Mouse (Mus musculus) thymus, postnatal 0 days (tissue): ENCODE data around the gene Nacc1. TPM values are rescaled to one million over a fixed set of nuclear protein-coding genes. Genes with fewer than 3 reads are reported as not detected.

Source experiments
- DNase-seq: peaks from one replicate; pipeline ENCODE4 v3.0.0-alpha.2; 2015; ENCODE audit warnings: low spot score
- polyA plus RNA-seq: library from polyadenylated mRNA; unstranded; fragments of >200 nt; fragmentation: Nextera tagmentation; extraction: Ambion mirVana; gene quantifications from 2 replicates; pipeline ENCODE4 v1.2.1, GENCODE M21; 2015

Gene Nacc1
- polyA plus RNA-seq, 1 experiment from 2014 or later: 12.1 TPM

GRCm38 (mm10) chr8:84663483-84664327 lies 24.0 kb downstream of the Nacc1 start:
- DNase-seq: peak; percentile 92

- peak; percentile 90 for DNase-seq
Measured at GRCm38 (mm10) chr8:84662581-84663065, 25.0 kb downstream of the Nacc1 start, which contains the start of gene Ier2. Gene Ier2 (minus strand): TSS chr8:84662852.

- DNase-seq: peak; percentile 69
Measured at GRCm38 (mm10) chr8:84661961-84662571, 25.6 kb downstream of the Nacc1 start.

DNA sequence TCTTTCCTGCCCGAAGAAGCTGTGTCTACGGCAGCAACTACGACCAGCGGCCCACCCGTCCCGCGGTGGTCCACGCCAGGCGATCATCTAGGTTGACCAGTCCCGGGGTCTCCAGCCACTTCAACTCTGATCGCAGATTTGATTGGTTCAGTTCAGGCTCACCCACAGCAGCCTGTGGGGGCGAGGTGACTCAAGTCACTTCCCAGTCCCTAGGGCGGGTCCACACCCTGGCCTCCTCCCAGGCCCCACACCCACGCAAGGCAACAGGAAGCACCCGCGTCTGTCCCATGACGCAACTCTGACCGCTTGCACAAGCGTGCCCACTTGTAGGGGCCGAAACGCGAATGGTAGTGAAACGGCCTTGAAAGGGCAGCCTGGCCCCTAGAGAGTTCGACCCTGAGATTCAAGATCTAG lies 26.2 kb downstream of the Nacc1 start:
- DNase-seq: peak; percentile 54

DNA sequence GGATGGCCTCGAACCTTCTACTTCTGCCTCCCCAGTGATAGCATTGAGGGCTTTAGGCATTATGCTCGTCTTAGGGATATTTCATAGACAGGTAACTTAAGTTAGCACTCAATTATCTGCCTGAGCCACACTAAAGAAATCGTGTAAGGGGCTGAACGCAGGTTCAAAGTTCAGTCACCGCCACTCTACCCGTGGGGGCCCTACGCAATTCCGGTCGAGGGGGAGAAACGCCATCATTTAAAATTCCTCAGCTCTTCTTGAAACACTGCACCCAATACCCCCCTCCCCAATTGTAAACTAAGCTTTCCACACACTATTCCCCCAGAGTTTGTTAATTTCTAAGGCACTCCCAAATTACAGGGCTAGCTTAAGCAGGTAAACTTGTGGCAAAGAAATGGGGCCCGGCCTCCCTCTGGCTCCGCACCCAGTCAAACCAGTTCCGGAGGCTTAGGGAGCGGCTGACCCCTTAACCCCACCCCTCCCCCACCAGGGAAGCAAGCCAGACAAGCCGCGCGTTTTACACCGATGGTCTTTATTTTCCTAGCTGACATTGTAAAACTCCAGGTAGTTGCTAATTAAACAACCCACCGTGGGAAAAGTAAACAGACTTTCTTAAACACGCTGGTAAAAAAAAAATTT lies 26.7 kb downstream of the Nacc1 start:
- DNase-seq: peak; percentile 43

DNA sequence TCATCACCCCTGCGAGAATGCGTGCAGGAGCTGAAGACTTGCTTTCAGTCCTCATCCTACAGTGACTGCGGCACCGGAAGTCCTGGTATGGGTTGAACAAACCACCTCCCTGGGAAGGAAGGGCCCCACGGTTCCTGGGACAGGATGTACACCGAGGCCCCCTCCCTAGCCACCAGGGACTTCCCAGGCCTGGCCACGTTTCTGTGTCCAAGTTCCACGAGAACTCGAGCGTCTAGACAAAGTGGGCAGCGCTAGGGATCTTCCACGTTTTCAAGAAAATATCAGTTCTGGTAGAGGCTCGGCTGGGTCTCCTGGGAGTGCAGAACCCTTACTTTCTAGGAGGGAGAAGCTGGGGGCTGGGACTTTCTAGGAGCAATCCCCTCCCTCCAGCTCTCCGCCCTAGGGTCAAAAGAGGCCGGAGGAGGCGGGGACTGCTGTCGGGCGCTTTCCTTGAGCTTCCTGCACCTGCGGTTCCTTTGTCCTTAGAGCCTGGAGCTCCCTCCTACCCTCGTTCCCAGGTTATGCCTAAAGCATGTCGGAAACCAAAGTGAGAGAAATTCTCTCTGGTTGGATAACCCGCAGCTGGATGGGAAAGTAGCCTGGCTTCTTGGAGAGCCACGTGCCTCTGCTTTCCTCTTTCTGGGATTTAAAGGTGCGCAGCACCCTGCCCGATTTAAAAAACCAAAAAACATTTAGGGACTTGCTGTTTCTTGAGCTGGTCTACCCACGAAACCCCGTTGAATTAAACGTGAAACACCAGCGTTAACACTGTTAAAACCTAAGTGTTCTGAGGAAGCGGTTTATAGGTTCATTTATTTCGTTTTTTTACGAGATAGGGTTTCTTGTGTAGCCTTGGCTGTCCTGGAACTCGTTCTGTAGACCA lies 27.5 kb downstream of the Nacc1 start:
- DNase-seq: peak; percentile 78

DNA sequence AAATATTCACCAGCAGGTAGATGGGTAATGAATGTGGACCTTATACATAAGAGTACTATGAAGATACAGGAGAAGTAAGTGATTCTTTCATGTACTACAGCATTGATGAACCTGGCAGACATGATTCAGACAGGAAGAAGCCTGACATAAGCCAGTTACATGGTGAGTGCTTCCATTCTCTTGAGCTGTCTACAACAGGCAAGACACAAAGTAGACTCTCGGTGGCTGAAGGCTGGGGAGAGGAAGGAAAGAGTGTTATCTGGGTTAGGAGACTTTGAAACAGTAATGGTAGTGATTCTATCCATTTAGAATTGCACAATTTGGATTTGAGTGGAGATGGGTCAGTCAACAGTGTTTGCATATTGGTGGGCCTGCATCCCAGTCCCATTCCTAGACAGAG lies 28.7 kb downstream of the Nacc1 start:
- no peak for DNase-seq

GRCm38 (mm10) chr8:84657680-84658079 lies 30.0 kb downstream of the Nacc1 start:
- no peak for DNase-seq

DNA sequence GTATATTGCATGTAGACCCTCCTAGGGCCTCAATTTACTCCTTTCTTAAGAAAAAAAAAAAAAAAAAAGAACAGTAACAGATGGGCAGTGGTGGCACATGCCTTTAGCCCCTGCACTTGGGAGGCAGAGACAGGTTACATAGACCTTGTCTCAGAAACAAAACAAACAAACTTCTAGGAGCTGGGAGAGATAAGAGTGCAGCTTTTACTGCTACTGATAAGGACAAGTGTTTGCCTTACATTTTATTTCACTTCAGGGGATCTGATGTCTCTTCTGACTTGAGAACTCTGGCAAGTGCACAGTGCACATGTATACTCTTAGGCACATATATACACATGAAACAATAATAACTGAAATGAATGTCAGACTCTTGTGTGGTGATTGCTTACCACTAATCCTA lies 30.5 kb downstream of the Nacc1 start:
- no peak for DNase-seq

DNA sequence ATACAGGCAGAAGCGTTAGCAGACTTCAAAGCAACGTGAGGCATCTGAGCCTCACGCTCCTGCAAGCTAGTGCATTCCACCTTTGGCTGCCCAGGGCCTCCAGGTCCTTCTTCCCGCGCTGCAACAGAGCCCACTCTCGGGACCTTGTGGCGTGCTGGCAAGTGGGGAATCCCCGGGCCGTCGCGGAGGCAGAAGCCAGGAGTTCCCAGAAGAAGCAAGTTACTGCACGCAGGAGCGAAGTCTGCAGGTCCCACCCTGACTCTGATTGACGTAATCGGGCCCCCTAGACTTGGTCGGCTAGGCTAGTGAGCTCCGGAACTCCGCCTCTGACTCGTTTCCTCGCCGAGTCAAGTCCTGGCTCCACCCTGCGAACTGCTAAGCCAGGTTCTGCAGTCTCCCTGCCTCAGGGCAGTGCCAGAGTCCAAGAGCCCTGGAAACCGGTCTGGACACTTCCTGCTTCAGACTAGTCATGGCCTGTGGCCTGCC lies 31.0 kb downstream of the Nacc1 start:
- peak; percentile 89 for DNase-seq

DNA sequence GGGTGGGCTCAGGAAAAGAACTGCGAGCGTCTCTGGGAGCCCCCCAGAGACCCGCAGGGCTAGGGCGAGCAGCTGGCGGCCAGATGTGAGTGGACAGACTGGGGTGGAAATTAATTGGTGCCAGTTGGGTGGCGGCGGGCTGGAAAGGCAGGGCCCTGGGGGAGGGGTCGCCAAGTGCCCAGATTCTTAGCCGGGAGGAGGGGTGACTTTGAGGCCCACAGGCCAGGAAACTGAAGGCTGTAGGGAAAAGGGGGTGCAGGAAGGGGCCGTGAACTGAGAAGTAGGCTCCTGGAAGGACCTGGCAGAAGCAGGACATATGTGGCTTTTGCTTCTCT lies 31.5 kb downstream of the Nacc1 start:
- no peak for DNase-seq

- DNase-seq: peak; percentile 36
Measured at GRCm38 (mm10) chr8:84655336-84656190, 32.1 kb downstream of the Nacc1 start.

DNA sequence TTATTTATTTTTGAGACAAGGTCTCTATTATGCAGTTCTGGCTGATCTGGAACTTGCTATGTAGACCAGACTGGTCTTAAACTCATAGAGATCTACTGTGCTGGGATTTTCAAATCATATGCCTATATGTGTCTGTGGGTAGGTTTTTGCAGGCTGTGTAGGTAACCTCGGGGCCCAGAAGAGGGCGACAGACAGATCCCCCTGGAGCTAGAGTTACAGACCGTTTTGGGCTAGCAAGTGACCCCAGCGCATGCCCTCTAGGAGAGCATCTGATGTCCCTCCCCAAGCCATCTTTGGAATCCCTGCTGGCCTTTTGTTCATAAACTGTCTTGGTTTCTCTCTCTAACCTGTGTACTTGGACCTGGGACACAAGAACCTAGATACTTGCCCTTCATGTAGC lies 33.1 kb downstream of the Nacc1 start:
- peak; percentile 45 for DNase-seq

- no peak for DNase-seq
Measured at GRCm38 (mm10) chr8:84653092-84653631, 34.5 kb downstream of the Nacc1 start.

DNA sequence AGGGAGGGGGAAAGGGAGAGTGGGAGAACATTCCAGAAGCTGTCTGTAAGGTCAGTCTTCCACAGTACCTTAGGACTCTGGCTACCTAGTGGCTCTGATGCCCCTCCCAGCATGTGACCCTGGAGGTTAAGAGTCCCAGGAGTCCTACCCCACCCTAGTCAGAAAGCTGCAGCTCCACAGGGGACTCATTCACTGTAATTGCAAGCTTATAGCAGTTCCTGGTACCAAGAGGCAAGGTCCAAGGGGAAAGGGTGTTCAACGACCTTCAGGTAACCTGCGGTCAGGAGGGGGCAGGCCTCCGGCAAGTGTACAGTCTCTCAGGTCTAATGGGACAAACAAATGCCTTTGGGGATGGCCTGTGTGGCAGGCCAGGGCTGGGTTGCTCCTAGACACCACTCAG lies 37.4 kb downstream of the Nacc1 start:
- no peak for DNase-seq

DNA sequence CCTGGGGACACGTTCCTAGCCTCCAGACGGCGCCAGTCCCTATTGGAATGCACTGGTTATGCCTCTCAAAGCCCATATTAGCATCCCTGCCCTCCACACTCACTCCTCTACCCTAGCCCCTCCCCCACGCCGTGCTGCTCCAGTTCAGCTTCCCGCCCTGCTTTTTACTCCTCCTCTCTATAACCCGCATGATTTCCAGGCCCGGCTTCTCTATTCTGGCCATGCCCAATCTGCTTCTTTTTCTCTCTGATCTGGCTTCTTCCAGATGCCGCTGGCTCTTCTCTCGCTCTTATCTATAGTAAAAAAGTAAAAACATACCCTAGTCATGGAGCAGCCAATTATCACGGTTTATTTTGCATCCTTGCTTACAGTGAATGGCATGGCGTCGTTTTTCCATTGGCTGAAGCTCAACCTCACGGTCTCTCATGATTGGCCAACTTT lies 40.2 kb downstream of the Nacc1 start:
- no peak for DNase-seq

- no peak for DNase-seq
Measured at GRCm38 (mm10) chr8:84646800-84647199, 40.9 kb downstream of the Nacc1 start.

DNA sequence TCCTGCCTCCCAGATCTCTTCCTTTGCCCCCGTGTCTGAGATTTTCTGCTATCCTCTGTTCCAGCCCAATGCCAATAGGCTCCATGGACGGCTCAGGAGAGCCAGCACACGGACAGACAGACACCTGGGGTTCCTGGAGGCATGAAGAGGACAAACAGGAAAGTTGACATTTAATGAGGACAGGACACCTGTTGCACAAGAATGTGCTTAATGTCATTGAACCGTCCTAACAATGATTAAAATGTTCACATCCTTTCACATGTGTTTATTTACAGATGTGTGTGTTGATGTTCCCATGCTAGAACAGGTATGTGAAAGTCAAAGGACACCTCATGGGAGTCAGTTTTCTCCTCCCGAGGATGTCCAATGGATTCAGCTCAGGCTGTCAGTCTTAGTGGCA lies 44.6 kb downstream of the Nacc1 start:
- no peak for DNase-seq

DNA sequence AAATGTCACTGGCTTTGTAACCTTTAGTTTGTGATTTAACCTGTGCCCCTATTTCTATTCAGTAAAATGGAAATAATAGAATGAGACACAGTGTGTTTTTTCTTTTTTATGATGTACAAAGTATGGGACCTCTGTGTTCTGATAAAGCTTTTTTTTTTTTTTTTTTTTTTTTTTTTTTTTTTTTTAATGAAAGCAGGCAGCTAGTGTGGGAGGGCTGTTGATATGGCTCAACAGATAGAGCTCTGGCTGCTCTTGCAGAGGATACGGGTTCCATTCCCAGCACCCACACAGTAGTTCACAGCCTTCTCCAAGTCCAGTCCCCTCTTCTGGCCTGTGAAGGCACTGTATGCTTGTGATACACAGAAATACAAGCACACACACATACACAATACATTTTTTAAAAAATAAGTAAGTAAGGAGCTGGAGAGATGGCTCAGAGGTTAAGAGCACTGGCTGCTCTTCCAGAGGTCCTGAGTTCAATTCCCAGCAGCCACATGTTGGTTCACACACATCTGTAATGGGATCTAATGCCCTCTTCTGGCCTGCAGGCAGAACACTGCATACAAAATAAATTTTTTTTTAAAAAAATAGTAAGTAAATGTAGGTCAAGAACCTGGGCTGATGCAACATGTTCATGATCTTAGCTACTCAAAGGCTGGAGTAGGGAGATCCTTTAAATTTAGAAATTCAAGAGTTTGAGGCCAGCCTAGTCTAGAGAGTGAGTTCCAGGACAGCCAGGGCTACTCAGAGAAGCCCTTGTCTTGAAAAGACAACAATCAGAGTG lies 45.9 kb downstream of the Nacc1 start:
- DNase-seq: no peak
